ENCODE assay signal across 8 mouse cellular contexts in the genomic region with DNA sequence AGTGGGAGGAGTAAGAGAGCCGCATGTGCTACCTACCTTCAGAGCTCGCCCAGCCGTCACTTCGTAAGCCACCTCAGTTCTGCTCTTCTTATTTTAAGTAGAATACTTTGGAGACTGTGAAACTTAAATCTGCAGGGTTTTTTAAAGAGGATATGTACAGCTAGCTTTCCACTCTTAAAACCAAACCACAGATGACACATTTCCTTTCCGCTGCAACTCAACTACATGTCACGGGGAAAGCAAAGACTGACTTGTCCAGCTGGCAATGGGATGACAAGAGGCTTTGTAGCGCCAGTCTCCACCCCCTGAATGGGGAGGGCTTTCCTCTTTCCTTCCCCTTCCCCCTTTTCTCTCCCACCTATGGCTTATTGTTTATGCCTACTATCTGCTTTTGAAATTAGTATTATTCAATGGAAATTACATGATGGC. TPM values are rescaled to one million over a fixed set of nuclear protein-coding genes. Genes with fewer than 3 reads are reported as not detected.
A peak's percentile ranks its signal among the peaks of the same experiment; 100 is the strongest.
DNase-seq lines count a peak whose midpoint lies in the region; ATAC-seq and TF ChIP-seq lines count a peak whose summit lies in the region.

A gene (minus strand): TSS at position 257 of the 429 bp plus-strand sequence.
A gene (minus strand): TSS at position 277 of the 429 bp plus-strand sequence.

- H3K9ac ChIP-seq in liver, postnatal 0 days (replicated peaks), result no peak within 1 kb of the TSS; the same call in 1 of the 2 replicates

- peak within 1 kb of the TSS; percentile 57 for H3K4me2 ChIP-seq in liver, postnatal 0 days (ENCODE audit: low read depth, low read length)

- H3K27ac ChIP-seq in liver, postnatal 0 days (ENCODE audit: low read depth), result peak within 1 kb of the TSS; percentile 55

- peak; percentile 50 for DNase-seq in right cerebral cortex, adult 18-20 months
- DNase-seq in right cerebral cortex, postnatal 4 days, result no peak
- peak; percentile 18 for DNase-seq in gastrocnemius, postnatal 10 days
- no peak for DNase-seq in liver, postnatal 0 days
- DNase-seq in thymus, postnatal 0 days (ENCODE audit: low spot score), result peak; percentile 70
- DNase-seq in embryo, embryonic 10.5 days (ENCODE audit: low spot score), result no peak
- DNase-seq in Muller cell, postnatal 12 days (ENCODE audit: inconsistent ontology term), result no peak
- DNase-seq in neural tube, embryonic 10.5 days (ENCODE audit: extremely low spot score, low spot score), result no peak

- peaks cover 5% of the 10 kb centered on the region; the same call in 1 of the 2 replicates for H3K4me1 ChIP-seq in liver, postnatal 0 days (ENCODE audit: insufficient read depth)

- TF ChIP-seq EP300 in liver, postnatal 0 days (IDR thresholded peaks at IDR 0.05; ENCODE audit: low read depth), result no peak

- H3K27me3 ChIP-seq in liver, postnatal 0 days (ENCODE audit: insufficient read depth, low read length), result no peaks in the 10 kb centered on the region

- no peaks in the 10 kb centered on the region for H3K36me3 ChIP-seq in liver, postnatal 0 days (replicated peaks; ENCODE audit: insufficient read depth, low read length)

- H3K4me3 ChIP-seq in liver, postnatal 0 days (ENCODE audit: low read depth, low read length), result peak within 1 kb of the TSS; percentile 36

- TF ChIP-seq CTCF in liver, postnatal 0 days (IDR thresholded peaks at IDR 0.05; ENCODE audit: low read depth), result no peak

- no peak for ATAC-seq in liver, postnatal 0 days

- 35% methylated on average over 7 of the region's 7 CpGs for WGBS in liver, postnatal 0 days (ENCODE audit: insufficient replicate concordance)

- H3K9me3 ChIP-seq in liver, postnatal 0 days (ENCODE audit: low read length), result no peaks in the 10 kb centered on the region

RNA-seq across cellular contexts. Expression of the first gene that starts in this region (rescaled TPM):
- under 1 TPM in 1 of 2 experiments, not detected in 1; 0.20 TPM for total RNA-seq in gastrocnemius, postnatal 10 days (2021)
- polyA plus RNA-seq in liver, postnatal 0 days (2015; fragmentation: Nextera tagmentation; extraction: Ambion mirVana), result 0.76 and 0.99 TPM in 2 replicates
- polyA plus RNA-seq in thymus, postnatal 0 days (2015; fragmentation: Nextera tagmentation; extraction: Ambion mirVana), result 1.7 and 2.4 TPM in 2 replicates

RNA-seq across cellular contexts. Expression of the second gene that starts in this region (rescaled TPM):
- total RNA-seq in gastrocnemius, postnatal 10 days (2021), result 1 to 10 TPM; 2.4 to 4.3 TPM
- polyA plus RNA-seq in liver, postnatal 0 days (2015; fragmentation: Nextera tagmentation; extraction: Ambion mirVana), result 6.7 and 7.2 TPM in 2 replicates
- 11.1 and 11.7 TPM in 2 replicates for polyA plus RNA-seq in thymus, postnatal 0 days (2015; fragmentation: Nextera tagmentation; extraction: Ambion mirVana)

Comparison
In these comparisons a context has a peak if more than half of its experiments do, and no peak if none do; other contexts are left out.
1. DNase-seq: peak in right cerebral cortex, adult 18-20 months (single experiment), gastrocnemius, postnatal 10 days (single experiment) and thymus, postnatal 0 days (single experiment); none in right cerebral cortex, postnatal 4 days (single experiment), liver, postnatal 0 days (single experiment), embryo, embryonic 10.5 days (single experiment), Muller cell, postnatal 12 days (single experiment) and neural tube, embryonic 10.5 days (single experiment).